Mouse (Mus musculus): Measurements from ENCODE around the gene Slc25a19. TPM values are rescaled to one million over a fixed set of nuclear protein-coding genes. Genes with fewer than 3 reads are reported as not detected.

The Slc25a19 gene
- polyA plus RNA-seq, 1 experiment from 2014 or later = 24.9 TPM

DNA sequence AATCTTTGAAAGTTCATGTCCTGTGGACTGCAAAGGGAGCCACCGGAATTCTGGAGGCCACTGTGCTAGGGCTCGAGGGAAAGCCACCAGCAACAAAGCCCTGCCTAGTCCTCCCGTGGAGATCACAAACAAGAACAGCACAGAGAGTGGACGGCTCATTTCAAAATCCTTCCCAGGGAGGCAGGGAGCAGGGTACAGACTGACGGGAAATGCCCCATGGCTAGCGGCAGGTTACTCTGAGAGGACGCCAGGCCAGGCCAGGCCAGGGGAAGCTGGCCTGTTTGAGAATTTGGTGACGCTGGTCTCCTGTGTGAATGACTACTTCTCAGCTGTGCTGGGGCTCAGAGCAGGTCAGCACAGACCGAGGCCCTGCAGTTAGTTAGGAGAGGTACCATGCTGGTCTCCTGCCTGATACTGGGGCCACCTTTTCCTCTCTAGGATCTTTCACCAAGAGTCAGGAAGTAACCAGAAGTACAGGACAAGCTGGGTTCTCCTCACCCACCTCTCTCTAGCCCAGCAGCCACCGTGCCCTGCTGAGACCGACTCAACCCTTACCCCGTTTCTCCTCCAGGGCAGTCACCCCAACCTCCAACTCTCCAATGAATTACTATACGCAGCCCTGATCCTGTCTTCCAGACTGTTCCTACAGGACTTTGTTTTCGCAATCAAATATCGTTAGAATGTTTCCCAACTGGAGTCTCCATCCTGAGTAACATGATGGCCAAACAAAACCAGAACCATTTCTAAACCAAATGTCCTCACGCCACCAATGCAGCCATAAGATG, 9.2 kb downstream of the Slc25a19 start:
- H3K4me3 ChIP-seq (ENCODE audit: low read depth, low read length) = no peak overlapping the region
- no peaks in the 10 kb centered on the region for H3K27me3 ChIP-seq (ENCODE audit: control insufficient read depth, insufficient read depth, low read length)
- H3K4me1 ChIP-seq (replicated peaks; ENCODE audit: control insufficient read depth, insufficient read depth, low read length) = no peaks in the 10 kb centered on the region
- no peak overlapping the region for H3K9ac ChIP-seq (ENCODE audit: low read depth, low read length)
- ATAC-seq (ENCODE audit: low FRiP score) (no peak), DNase-seq (ENCODE audit: low spot score) (no peak)
- H3K27ac ChIP-seq (ENCODE audit: low read depth, low read length) = no peak overlapping the region
- 85% methylated on average over 16 of the region's 16 CpGs for WGBS
- no peak overlapping the region for H3K4me2 ChIP-seq (replicated peaks; ENCODE audit: low read depth, low read length)
- no peaks in the 10 kb centered on the region for H3K9me3 ChIP-seq (ENCODE audit: control insufficient read depth, low read length)
- H3K36me3 ChIP-seq (ENCODE audit: control insufficient read depth, insufficient read depth, low read length) = 0 out of 2 replicates have a peak, but pooled peaks cover 2% of the 10 kb centered on the region

GRCm38 (mm10) chr11:115618001-115618400, 10.1 kb downstream of the Slc25a19 start:
- Histone ChIP-seq H3K36me3 (ENCODE audit: control insufficient read depth, insufficient read depth, low read length) (0 out of 2 replicates have a peak, but pooled peaks cover 2% of the 10 kb centered on the region), H3K4me3 (ENCODE audit: low read depth, low read length) (no peak overlapping the region), H3K27me3 (ENCODE audit: control insufficient read depth, insufficient read depth, low read length) (no peaks in the 10 kb centered on the region), H3K9ac (ENCODE audit: low read depth, low read length) (no peak overlapping the region), H3K9me3 (ENCODE audit: control insufficient read depth, low read length) (no peaks in the 10 kb centered on the region), H3K4me2 (replicated peaks; ENCODE audit: low read depth, low read length) (no peak overlapping the region), H3K4me1 (replicated peaks; ENCODE audit: control insufficient read depth, insufficient read depth, low read length) (no peaks in the 10 kb centered on the region), H3K27ac (ENCODE audit: low read depth, low read length) (no peak overlapping the region)
- ATAC-seq (ENCODE audit: low FRiP score) = no peak
- DNase-seq (ENCODE audit: low spot score) = no peak
- 88% methylated on average over 2 of the region's 2 CpGs for WGBS

GRCm38 (mm10) chr11:115616893-115617292, 11.2 kb downstream of the Slc25a19 start:
- WGBS = 76% methylated on average over 6 of the region's 6 CpGs
- H3K4me3 ChIP-seq (ENCODE audit: low read depth, low read length) = no peak overlapping the region
- H3K36me3 ChIP-seq (ENCODE audit: control insufficient read depth, insufficient read depth, low read length) = no peaks in the 10 kb centered on the region
- H3K4me1 ChIP-seq (replicated peaks; ENCODE audit: control insufficient read depth, insufficient read depth, low read length) = no peaks in the 10 kb centered on the region
- ATAC-seq (ENCODE audit: low FRiP score) (no peak), DNase-seq (ENCODE audit: low spot score) (no peak)
- H3K27me3 ChIP-seq (ENCODE audit: control insufficient read depth, insufficient read depth, low read length) = no peaks in the 10 kb centered on the region
- H3K9me3 ChIP-seq (ENCODE audit: control insufficient read depth, low read length) = no peaks in the 10 kb centered on the region
- no peak overlapping the region for H3K27ac ChIP-seq (ENCODE audit: low read depth, low read length)
- H3K4me2 ChIP-seq (replicated peaks; ENCODE audit: low read depth, low read length) = no peak overlapping the region
- no peak overlapping the region for H3K9ac ChIP-seq (ENCODE audit: low read depth, low read length)

- H3K9me3 ChIP-seq (ENCODE audit: control insufficient read depth, low read length) = no peaks in the 10 kb centered on the region
- H3K4me3 ChIP-seq (ENCODE audit: low read depth, low read length) = no peak overlapping the region
- WGBS = 89% methylated on average over 7 of the region's 7 CpGs
- H3K4me2 ChIP-seq (replicated peaks; ENCODE audit: low read depth, low read length) = no peak overlapping the region
- ATAC-seq (ENCODE audit: low FRiP score) (no peak), DNase-seq (ENCODE audit: low spot score) (no peak)
- no peak overlapping the region for H3K27ac ChIP-seq (ENCODE audit: low read depth, low read length)
- no peaks in the 10 kb centered on the region for H3K27me3 ChIP-seq (ENCODE audit: control insufficient read depth, insufficient read depth, low read length)
- no peaks in the 10 kb centered on the region; the same call in 1 of the 2 replicates for H3K4me1 ChIP-seq (replicated peaks; ENCODE audit: control insufficient read depth, insufficient read depth, low read length)
- no peak overlapping the region for H3K9ac ChIP-seq (ENCODE audit: low read depth, low read length)
- no peaks in the 10 kb centered on the region for H3K36me3 ChIP-seq (ENCODE audit: control insufficient read depth, insufficient read depth, low read length)
Observed at GRCm38 (mm10) chr11:115616371-115616770, 11.7 kb downstream of the Slc25a19 start.

GRCm38 (mm10) chr11:115615875-115616274, 12.2 kb downstream of the Slc25a19 start:
- ATAC-seq (ENCODE audit: low FRiP score) (no peak), DNase-seq (ENCODE audit: low spot score) (no peak)
- Histone ChIP-seq H3K27me3 (ENCODE audit: control insufficient read depth, insufficient read depth, low read length) (no peaks in the 10 kb centered on the region), H3K9ac (ENCODE audit: low read depth, low read length) (no peak overlapping the region), H3K4me3 (ENCODE audit: low read depth, low read length) (no peak overlapping the region), H3K9me3 (ENCODE audit: control insufficient read depth, low read length) (no peaks in the 10 kb centered on the region), H3K4me2 (replicated peaks; ENCODE audit: low read depth, low read length) (no peak overlapping the region), H3K27ac (ENCODE audit: low read depth, low read length) (no peak overlapping the region), H3K4me1 (replicated peaks; ENCODE audit: control insufficient read depth, insufficient read depth, low read length) (no peaks in the 10 kb centered on the region; the same call in 1 of the 2 replicates), H3K36me3 (ENCODE audit: control insufficient read depth, insufficient read depth, low read length) (no peaks in the 10 kb centered on the region)
- WGBS = 91% methylated on average over 6 of the region's 6 CpGs

DNA sequence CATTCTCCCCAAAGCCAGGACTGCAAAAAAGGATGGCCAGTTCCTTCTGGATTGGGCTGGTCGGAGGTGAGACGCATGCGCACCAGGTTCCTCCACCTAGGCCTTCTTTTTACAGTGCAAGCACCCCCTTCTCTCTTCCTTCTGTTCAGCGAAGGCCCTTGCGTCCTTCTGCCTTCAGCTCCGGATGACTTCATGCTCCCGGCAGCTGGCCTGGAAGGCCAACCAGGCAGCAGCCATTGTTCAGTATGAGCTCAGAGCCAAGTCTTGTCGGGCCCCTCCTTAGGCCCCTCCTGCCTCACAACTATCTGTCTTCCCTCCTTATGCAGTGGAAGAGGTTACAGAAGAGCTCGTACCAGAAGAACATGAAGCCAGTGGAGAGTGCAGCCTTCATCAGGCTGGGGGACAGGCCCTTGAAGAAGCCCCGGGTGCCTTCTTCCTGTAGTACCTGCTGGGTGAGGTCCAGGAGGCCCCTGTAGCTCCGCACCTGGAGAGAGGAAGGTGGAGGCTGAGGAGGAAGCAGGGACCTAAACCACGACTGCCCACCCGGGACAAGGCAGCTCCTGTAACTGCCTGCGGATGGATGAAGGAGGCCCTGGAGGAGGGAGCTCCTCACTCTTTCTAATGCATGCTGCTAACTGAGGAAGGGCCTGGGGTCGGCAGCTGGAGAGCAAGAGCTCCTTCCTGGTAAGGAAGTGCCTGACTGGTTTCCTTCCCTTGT, 12.8 kb downstream of the Slc25a19 start:
- Histone ChIP-seq H3K9ac (ENCODE audit: low read depth, low read length) (no peak overlapping the region), H3K9me3 (ENCODE audit: control insufficient read depth, low read length) (no peaks in the 10 kb centered on the region), H3K27ac (ENCODE audit: low read depth, low read length) (no peak overlapping the region), H3K4me2 (replicated peaks; ENCODE audit: low read depth, low read length) (no peak overlapping the region), H3K36me3 (ENCODE audit: control insufficient read depth, insufficient read depth, low read length) (no peaks in the 10 kb centered on the region), H3K4me3 (ENCODE audit: low read depth, low read length) (no peak overlapping the region), H3K4me1 (replicated peaks; ENCODE audit: control insufficient read depth, insufficient read depth, low read length) (no peaks in the 10 kb centered on the region; the same call in 1 of the 2 replicates), H3K27me3 (ENCODE audit: control insufficient read depth, insufficient read depth, low read length) (no peaks in the 10 kb centered on the region)
- DNase-seq (ENCODE audit: low spot score) (no peak), ATAC-seq (ENCODE audit: low FRiP score) (no peak)
- 86% methylated on average over 15 of the region's 15 CpGs for WGBS

DNA sequence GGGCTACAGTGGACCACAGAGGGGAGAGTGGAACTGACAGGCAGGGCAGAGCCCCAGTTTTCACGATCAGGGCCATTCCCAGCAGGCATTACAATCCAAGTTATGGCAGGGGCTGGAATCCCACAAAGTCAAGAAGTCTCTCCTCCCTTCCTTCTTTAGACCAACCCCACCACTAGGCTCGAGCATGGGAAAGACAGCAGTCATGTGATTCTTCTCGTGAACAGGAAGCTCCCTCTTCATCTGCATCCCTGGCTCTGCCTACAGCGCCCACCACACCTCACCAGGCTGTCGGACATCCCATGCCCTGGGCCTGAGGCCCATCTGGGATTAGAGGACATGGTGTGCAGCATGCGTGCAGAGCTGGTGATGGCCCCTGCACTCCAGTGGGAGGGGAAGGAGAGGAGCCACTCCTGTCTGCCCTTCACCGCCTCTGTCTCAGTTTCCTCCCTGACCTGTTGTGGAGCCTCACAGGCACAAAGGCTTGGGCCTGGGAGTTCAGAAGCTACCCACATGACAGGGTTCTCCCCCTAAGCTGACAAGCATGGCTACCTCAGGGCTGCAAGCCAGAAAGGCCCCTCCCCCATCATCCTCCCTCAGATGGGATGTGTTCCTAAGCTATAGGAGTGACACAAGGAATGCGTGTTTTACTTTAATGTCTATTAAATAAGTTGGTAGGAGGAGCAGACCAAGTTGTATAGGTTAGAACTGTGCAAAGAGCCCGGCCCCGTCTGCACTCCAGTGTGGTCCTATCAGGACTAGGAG, 13.6 kb downstream of the Slc25a19 start:
- Histone ChIP-seq H3K4me3 (ENCODE audit: low read depth, low read length) (no peak overlapping the region), H3K4me2 (replicated peaks; ENCODE audit: low read depth, low read length) (no peak overlapping the region), H3K36me3 (ENCODE audit: control insufficient read depth, insufficient read depth, low read length) (no peaks in the 10 kb centered on the region), H3K27me3 (ENCODE audit: control insufficient read depth, insufficient read depth, low read length) (no peaks in the 10 kb centered on the region), H3K27ac (ENCODE audit: low read depth, low read length) (no peak overlapping the region), H3K9ac (ENCODE audit: low read depth, low read length) (no peak overlapping the region), H3K4me1 (replicated peaks; ENCODE audit: control insufficient read depth, insufficient read depth, low read length) (no peaks in the 10 kb centered on the region; the same call in 1 of the 2 replicates), H3K9me3 (ENCODE audit: control insufficient read depth, low read length) (no peaks in the 10 kb centered on the region)
- ATAC-seq (ENCODE audit: low FRiP score) = no peak
- 88% methylated on average over 10 of the region's 10 CpGs for WGBS
- no peak for DNase-seq (ENCODE audit: low spot score)

- peak overlapping the region; percentile 56; the same call in 1 of the 2 replicates for H3K9ac ChIP-seq (ENCODE audit: low read depth, low read length)
- peak overlapping the region; percentile 91 for H3K4me2 ChIP-seq (replicated peaks; ENCODE audit: low read depth, low read length)
- H3K4me3 ChIP-seq (ENCODE audit: low read depth, low read length) = peak overlapping the region; percentile 51
- peaks cover 5% of the 10 kb centered on the region; the same call in 1 of the 2 replicates for H3K36me3 ChIP-seq (ENCODE audit: control insufficient read depth, insufficient read depth, low read length)
- no peak overlapping the region; the same call in 1 of the 2 replicates for H3K27ac ChIP-seq (ENCODE audit: low read depth, low read length)
- no peak for ATAC-seq (ENCODE audit: low FRiP score)
- no peak for DNase-seq (ENCODE audit: low spot score)
- no peaks in the 10 kb centered on the region; the same call in 1 of the 2 replicates for H3K4me1 ChIP-seq (replicated peaks; ENCODE audit: control insufficient read depth, insufficient read depth, low read length)
- WGBS = under 1% methylated on average over 16 of the region's 16 CpGs
- no peaks in the 10 kb centered on the region for H3K9me3 ChIP-seq (ENCODE audit: control insufficient read depth, low read length)
- H3K27me3 ChIP-seq (ENCODE audit: control insufficient read depth, insufficient read depth, low read length) = no peaks in the 10 kb centered on the region
Observed at GRCm38 (mm10) chr11:115613138-115613945, 14.8 kb downstream of the Slc25a19 start.

Data from hindbrain, embryonic 11.5 days (tissue).